Mouse (Mus musculus) gastrocnemius, adult 2 months (tissue): ENCODE results near the gene Hsf4. TPM values are rescaled to one million over a fixed set of nuclear protein-coding genes. Genes with fewer than 3 reads are reported as not detected.

Experiments
- DNase-seq: peaks from one replicate; pipeline ENCODE4 v3.0.0; 2022
- H3K27ac ChIP-seq: fragments of 200-600 bp; 2 replicates; pipeline ENCODE4 v1.8.1; 2022; ENCODE audit warnings: mild to moderate bottlenecking
- H3K4me3 ChIP-seq: fragments of 200-600 bp; 2 replicates; pipeline ENCODE4 v1.8.1; 2022; ENCODE audit warnings: mild to moderate bottlenecking, moderate library complexity
- CTCF ChIP-seq: fragments of 200-600 bp; IDR thresholded peaks from 2 replicates; pipeline ENCODE4 v1.8.1; 2022; ENCODE audit warnings: antibody characterized with exemption, mild to moderate bottlenecking, moderate library complexity
- intact Hi-C: fragments of 180-260 bp; cut with DNase I; formaldehyde crosslinking; loops from one replicate; pipeline ENCODE4 v1.15.1; 2025
- total RNA-seq, 2 experiments: library from RNA; stranded (reverse); gene quantifications; 2 replicates each; pipeline ENCODE4 v1.2.3; 2021

The Hsf4 gene
- total RNA-seq, 2 experiments from 2014 or later: 6.1 to 8.4 TPM

DNA sequence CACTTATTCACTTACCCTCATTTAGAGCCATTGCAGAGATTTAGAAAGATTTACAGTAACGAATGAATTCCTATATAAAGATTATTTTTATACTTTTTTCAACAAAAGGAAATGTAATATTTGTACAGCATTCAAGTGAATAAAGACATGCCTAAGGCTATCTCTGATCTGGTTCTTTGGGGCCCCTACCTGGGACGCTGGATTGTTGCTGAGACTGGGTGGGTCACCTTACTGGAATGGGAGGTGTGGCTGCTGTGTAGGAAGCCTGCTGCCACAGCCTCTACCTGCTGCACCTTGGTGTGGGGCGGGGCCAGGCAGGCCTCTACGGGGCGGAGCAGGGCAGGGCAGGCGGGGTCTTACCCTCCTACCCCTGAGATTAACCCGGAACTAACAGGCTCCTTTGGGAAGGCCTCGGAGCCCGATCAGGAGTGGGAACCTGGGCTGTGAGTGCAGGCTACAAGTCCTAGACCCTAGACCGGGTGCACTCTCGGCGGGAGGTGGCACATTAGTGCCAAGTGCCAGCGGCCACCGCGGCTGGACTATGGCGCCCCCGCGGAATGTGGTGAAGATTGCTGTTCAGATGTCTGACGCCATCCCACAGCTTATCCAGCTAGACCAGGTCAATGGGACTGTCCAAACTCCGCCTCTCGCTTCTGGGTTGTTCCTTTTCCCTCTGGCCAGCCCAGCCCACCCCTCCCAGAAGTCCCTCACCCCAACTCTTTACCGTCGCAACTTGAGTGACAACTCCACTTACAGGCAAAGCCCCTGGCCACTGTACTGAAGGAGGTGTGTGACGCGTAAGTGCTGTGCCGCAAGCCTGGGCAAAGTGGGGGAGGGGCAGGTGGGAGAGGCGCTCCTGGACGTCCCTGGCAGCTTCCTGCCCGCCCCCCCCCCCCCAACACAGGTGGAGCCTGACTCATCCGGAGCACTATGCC, 35.9 kb downstream of the Hsf4 start, which contains the start of gene Elmo3:
Elmo3 (plus strand) TSS at position 391 of the 935 bp plus-strand sequence.
- DNase-seq: peak; percentile 62
- intact Hi-C loops: no loop called here
- TF ChIP-seq CTCF: peak; percentile 2; the same call in 1 of the 2 replicates
- peak within 1 kb of the TSS; percentile 78 for H3K27ac ChIP-seq
- peak within 1 kb of the TSS; percentile 70 for H3K4me3 ChIP-seq

- H3K4me3 ChIP-seq: peak overlapping the region; percentile 70
- no peak for TF ChIP-seq CTCF
- DNase-seq: peak; percentile 14
- intact Hi-C loops: no loop called here
- H3K27ac ChIP-seq: peak overlapping the region; percentile 78; the same call in 1 of the 2 replicates
These were observed 36.6 kb downstream of the Hsf4 start for GRCm38 (mm10) chr8:105306146-105306691.

- Histone ChIP-seq H3K4me3 (no peak overlapping the region), H3K27ac (no peak overlapping the region)
- intact Hi-C loops: no loop called here
- DNase-seq: peak; percentile 30
- TF ChIP-seq CTCF: no peak
These were observed 38.1 kb downstream of the Hsf4 start for GRCm38 (mm10) chr8:105307670-105308069.

DNA sequence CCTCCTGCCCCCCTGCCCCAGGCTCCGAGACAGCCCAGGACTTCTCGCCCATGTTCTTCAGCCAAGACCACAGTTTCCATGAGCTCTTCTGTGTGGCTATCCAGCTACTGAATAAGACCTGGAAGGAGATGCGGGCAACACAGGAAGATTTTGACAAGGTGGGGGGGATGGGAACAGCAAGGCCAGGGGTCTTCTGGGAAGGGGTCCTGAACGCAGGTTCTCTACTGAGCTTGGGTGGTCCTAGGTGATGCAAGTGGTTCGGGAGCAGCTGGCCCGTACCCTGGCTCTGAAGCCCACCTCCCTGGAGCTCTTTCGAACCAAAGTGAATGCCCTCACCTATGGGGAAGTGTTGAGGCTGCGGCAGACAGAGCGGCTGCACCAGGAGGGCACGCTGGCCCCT, 38.8 kb downstream of the Hsf4 start:
- Histone ChIP-seq H3K27ac (no peak overlapping the region), H3K4me3 (no peak overlapping the region)
- DNase-seq: no peak
- no peak for TF ChIP-seq CTCF
- intact Hi-C loops: no loop called here

DNA sequence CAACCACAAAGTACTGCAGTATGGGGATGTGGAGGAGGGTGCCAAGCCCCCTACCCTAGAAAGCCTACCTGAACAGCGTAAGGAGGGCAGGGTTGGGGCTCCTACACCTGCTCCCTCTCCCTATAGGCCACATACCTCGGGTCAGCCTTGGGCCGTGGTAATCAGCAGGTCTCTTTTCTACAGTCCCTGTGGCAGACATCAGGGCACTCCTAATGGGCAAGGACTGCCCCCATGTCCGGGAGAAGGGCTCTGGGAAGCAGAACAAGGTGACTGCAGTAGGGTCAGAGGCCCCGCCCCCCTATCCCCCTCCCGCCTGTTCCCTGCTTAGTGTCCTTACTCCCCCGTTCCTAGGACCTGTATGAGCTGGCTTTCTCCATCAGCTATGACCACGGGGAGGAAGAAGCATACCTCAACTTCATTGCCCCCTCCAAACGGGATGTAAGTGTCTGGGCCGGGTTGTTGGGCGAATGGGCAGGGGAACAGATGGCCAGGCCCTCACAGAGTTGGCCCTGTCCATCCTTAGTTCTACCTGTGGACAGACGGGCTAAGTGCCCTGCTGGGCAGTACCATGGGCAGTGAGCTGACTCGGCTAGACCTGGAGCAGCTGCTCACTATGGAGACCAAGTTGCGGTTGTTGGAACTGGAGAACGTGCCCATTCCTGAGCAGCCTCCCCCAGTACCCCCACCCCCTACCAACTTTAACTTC, 39.7 kb downstream of the Hsf4 start:
- H3K4me3 ChIP-seq: no peak overlapping the region
- no peak for TF ChIP-seq CTCF
- no peak overlapping the region for H3K27ac ChIP-seq
- intact Hi-C loops: no loop called here
- peak; percentile 10 for DNase-seq

- intact Hi-C loops: no loop called here
- peak; percentile 5 for DNase-seq
- no peak for TF ChIP-seq CTCF
These were observed 40.5 kb downstream of the Hsf4 start for GRCm38 (mm10) chr8:105310118-105310517.

GRCm38 (mm10) chr8:105311718-105312117, 42.1 kb downstream of the Hsf4 start:
- Histone ChIP-seq H3K27ac (no peak overlapping the region), H3K4me3 (no peak overlapping the region)
- peak; percentile 13 for DNase-seq
- intact Hi-C loops: no loop called here
- no peak for TF ChIP-seq CTCF

More at GRCm38 (mm10) chr8:105310118-105310517, 40.5 kb downstream of the Hsf4 start:
- H3K4me3 ChIP-seq: no peak overlapping the region
- no peak overlapping the region for H3K27ac ChIP-seq

- no peak for DNase-seq
- intact Hi-C loops: no loop called here
- Histone ChIP-seq H3K27ac (no peak overlapping the region), H3K4me3 (no peak overlapping the region)
- no peak for TF ChIP-seq CTCF
These were observed 43.4 kb downstream of the Hsf4 start for GRCm38 (mm10) chr8:105312891-105313481.

DNA sequence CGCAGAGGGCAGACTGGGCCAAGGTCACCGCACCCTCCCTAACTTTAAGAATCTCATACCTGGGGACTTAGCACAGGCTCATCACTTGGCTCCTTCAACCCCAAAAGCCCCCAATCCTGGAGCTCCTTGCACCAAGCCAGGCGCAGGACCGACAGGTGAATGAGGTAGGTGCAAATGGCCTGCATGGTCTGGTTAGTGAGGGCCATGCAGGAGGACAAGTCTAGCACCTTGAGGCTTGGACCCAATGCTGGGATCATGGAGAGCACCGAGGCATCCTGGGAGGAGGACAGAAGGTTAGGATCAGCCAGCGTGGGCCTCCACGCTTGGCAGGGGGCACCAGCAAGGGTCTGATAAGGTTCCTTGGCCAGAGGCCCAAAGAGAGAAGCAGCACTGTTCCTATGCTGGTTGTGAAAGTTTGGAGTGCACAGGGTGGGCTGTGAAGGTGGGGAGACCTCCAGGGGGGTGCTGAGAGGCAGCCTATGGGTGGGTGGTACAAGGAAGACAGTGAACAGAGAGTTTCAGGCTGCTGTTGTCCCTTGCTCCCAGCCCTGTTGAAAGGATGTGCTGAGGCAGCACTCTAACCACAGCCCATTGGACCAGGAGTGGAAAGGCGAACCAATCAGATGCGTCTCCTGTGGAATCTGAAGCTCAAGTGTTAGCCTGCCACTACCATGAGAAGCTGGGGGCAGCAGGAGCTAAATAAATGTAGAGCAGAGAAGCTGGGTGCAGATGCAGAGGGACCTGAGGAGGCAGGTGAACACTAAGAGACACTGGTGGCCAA, 44.2 kb downstream of the Hsf4 start:
- Histone ChIP-seq H3K4me3 (no peak overlapping the region), H3K27ac (no peak overlapping the region)
- peak; percentile 12 for DNase-seq
- intact Hi-C loops: no loop called here
- TF ChIP-seq CTCF: no peak

DNA sequence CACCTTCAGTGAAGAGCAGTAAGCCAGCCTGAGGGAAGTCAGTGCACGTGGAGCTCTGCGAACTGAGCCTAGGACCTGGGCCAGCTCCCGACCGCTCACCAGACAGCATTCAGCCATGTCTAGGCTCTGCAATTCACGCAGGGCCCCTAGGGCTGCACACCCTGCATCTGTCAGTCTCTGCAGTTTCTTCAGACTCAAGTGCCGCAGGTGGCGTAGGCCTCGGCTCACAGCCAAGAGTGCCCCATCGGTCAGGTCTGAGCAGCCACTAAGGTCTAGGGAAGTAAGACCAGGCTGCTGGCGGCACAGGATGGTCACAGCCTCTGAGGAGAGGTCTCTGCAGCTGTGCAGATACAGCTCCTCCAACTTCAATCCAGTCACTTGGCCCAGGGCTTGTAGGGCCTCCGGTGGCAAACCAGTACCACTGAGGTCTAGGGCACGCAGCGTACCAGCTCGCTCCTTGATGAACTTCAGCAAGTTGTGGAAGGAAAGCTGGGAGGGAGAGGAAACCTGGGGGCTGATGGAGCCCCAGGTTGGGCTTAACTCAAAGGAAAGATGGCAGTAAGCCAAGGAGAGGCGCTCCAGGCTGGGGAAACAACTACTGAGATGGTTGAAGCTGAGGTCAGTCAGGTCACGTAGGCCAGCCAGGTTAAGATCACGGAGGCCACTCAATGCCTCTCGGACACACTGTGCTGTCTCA, 45.6 kb downstream of the Hsf4 start:
- intact Hi-C loops: no loop called here
- Histone ChIP-seq H3K27ac (no peak overlapping the region), H3K4me3 (no peak overlapping the region)
- peak; percentile 23 for DNase-seq
- TF ChIP-seq CTCF: no peak

DNA sequence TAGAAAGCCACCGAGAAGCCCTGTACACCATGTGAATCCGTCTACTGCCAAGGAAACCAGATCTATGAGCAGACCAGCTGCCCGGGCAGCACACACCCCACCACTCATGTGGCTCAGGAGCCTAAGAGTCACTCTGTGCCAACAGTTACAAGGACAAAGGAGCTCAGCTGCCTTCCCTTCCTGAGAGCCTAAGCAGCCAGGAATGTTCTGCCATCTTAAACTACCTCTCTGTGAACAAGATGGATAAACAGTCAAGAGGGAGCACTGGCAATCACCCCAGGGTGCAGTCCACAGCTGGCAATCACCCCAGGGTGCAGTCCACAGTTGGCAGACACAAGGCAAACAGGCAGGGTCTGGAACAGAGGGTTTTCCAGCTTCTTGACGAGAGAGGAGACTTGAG, 48.3 kb downstream of the Hsf4 start:
- Histone ChIP-seq H3K4me3 (no peak overlapping the region), H3K27ac (peak overlapping the region; percentile 86)
- intact Hi-C loops: no loop called here
- DNase-seq: peak; percentile 67
- no peak for TF ChIP-seq CTCF
